Mouse (Mus musculus) erythroblast, adult 5-6 weeks (primary cell): Measurements from ENCODE around the gene Palm. TPM values are rescaled to one million over a fixed set of nuclear protein-coding genes. Genes with fewer than 3 reads are reported as not detected.

ENCODE experiments used
- ATAC-seq: replicated peaks from 2 replicates; pipeline ENCODE4 v1.8.0; 2016; ENCODE audit warnings: moderate number of reproducible peaks, mild to moderate bottlenecking, moderate TSS enrichment, inconsistent platforms; ENCODE audit not compliant: poor library complexity, low FRiP score, severe bottlenecking
- total RNA-seq, 2 experiments: library from RNA; stranded (forward) in 1 of 2; stranded (reverse) in 1 of 2; fragments of 150-400 nt in 1 of 2; fragments of 200-764, 138-1000 nt in 1 of 2; gene quantifications; 2 replicates each; pipeline versions ENCODE4 v1.2.3 to v1.2.4; 2015 to 2017; ENCODE audit warnings: low replicate concordance in 2 of 2

Gene Palm
- total RNA-seq, 2 experiments from 2014 or later, result 4.5 to 9.4 TPM

GRCm38 (mm10) chr10:79793738-79794490 is 542 bp downstream of the Palm start:
- no peak for ATAC-seq

- no peak for ATAC-seq
Measured at GRCm38 (mm10) chr10:79794491-79794931, 1.1 kb downstream of the Palm start.

GRCm38 (mm10) chr10:79795905-79796304 is 2.5 kb downstream of the Palm start:
- no peak for ATAC-seq

GRCm38 (mm10) chr10:79797326-79797725 is 4.0 kb downstream of the Palm start:
- ATAC-seq, result no peak

GRCm38 (mm10) chr10:79798289-79798928 is 5.0 kb downstream of the Palm start:
- no peak for ATAC-seq

- ATAC-seq, result no peak
Measured at GRCm38 (mm10) chr10:79800508-79800907, 7.1 kb downstream of the Palm start.

GRCm38 (mm10) chr10:79801837-79802236 is 8.5 kb downstream of the Palm start:
- ATAC-seq, result no peak

GRCm38 (mm10) chr10:79802331-79802971 is 9.1 kb downstream of the Palm start:
- ATAC-seq, result no peak

GRCm38 (mm10) chr10:79803716-79804323 is 10.4 kb downstream of the Palm start:
- ATAC-seq, result no peak

- no peak for ATAC-seq
Measured at GRCm38 (mm10) chr10:79805636-79806035, 12.3 kb downstream of the Palm start.

- no peak for ATAC-seq
Measured at GRCm38 (mm10) chr10:79806331-79806730, 13.0 kb downstream of the Palm start.

GRCm38 (mm10) chr10:79806972-79807371 is 13.6 kb downstream of the Palm start:
- ATAC-seq, result no peak

GRCm38 (mm10) chr10:79807826-79808225 is 14.5 kb downstream of the Palm start:
- ATAC-seq, result no peak

GRCm38 (mm10) chr10:79808728-79809127 is 15.4 kb downstream of the Palm start:
- no peak for ATAC-seq

GRCm38 (mm10) chr10:79811736-79812637 is 18.6 kb downstream of the Palm start:
- peak; percentile 70 for ATAC-seq

GRCm38 (mm10) chr10:79814271-79814842 is 21.0 kb downstream of the Palm start:
- no peak for ATAC-seq

- ATAC-seq, result no peak
Measured at GRCm38 (mm10) chr10:79815671-79816494, 22.5 kb downstream of the Palm start.

- ATAC-seq, result no peak
Measured at GRCm38 (mm10) chr10:79817111-79817510, 23.7 kb downstream of the Palm start.
